Mouse (Mus musculus) heart, embryonic 14.5 days (tissue): ENCODE results near the gene Ccdc12. TPM values are rescaled to one million over a fixed set of nuclear protein-coding genes. Genes with fewer than 3 reads are reported as not detected.
A peak's percentile ranks its signal among the peaks of the same experiment; 100 is the strongest.

ENCODE experiments used
- ATAC-seq: fragments of 200-750 bp; cut with Nextera tagmentation; 2 replicates; pipeline ENCODE4 v1.8.0; 2017; ENCODE audit warnings: low read depth, moderate TSS enrichment; ENCODE audit not compliant: insufficient number of reproducible peaks, insufficient read depth, low FRiP score
- H3K27ac ChIP-seq, 2 experiments: fragments of 200-500 bp in 1 of 2; fragments of 300-500 bp in 1 of 2; sonication (generic) in 1 of 2; replicated peaks in 1 of 2; 2 replicates each; pipeline ENCODE4 v1.5.1; 2012 to 2014; ENCODE audit warnings: low read depth in 2 of 2, low read length in 2 of 2, control low read depth in 1 of 2, mild to moderate bottlenecking in 1 of 2, mixed read lengths in 1 of 2; ENCODE audit not compliant: control insufficient read depth in 1 of 2, insufficient read depth in 1 of 2
- H3K27me3 ChIP-seq: fragments of 300-500 bp; sonication (generic); 2 replicates; pipeline ENCODE4 v1.6.1; 2014; ENCODE audit warnings: mild to moderate bottlenecking, low read length, control low read depth; ENCODE audit not compliant: control insufficient read depth, insufficient read depth
- H3K36me3 ChIP-seq: fragments of 300-500 bp; sonication (generic); 2 replicates; pipeline ENCODE4 v1.6.1; 2014; ENCODE audit warnings: mild to moderate bottlenecking, control low read depth, low read length, mixed read lengths; ENCODE audit not compliant: control insufficient read depth, insufficient read depth
- H3K4me1 ChIP-seq, 2 experiments: fragments of 200-500 bp in 1 of 2; fragments of 300-500 bp in 1 of 2; sonication (generic) in 1 of 2; 2 replicates each; pipeline ENCODE4 v1.6.1; 2012 to 2014; ENCODE audit warnings: low read length in 2 of 2, control low read depth in 1 of 2, mixed read lengths in 1 of 2; ENCODE audit not compliant: control insufficient read depth in 2 of 2, insufficient read depth in 2 of 2
- H3K4me2 ChIP-seq: fragments of 300-500 bp; sonication (generic); 2 replicates; pipeline ENCODE4 v1.6.1; 2014; ENCODE audit warnings: mild to moderate bottlenecking, low read length
- H3K4me3 ChIP-seq, 2 experiments: fragments of 200-500 bp in 1 of 2; fragments of 300-500 bp in 1 of 2; sonication (generic) in 1 of 2; 2 replicates each; pipeline ENCODE4 v1.5.1; 2012 to 2014; ENCODE audit warnings: low read length in 2 of 2, mild to moderate bottlenecking in 2 of 2, control low read depth in 1 of 2, low read depth in 1 of 2, moderate library complexity in 1 of 2; ENCODE audit not compliant: control insufficient read depth in 1 of 2, insufficient read depth in 1 of 2
- H3K9ac ChIP-seq: fragments of 300-500 bp; sonication (generic); 2 replicates; pipeline ENCODE4 v1.6.1; 2014; ENCODE audit warnings: mild to moderate bottlenecking, low read length
- H3K9me3 ChIP-seq: fragments of 300-500 bp; sonication (generic); 2 replicates; pipeline ENCODE4 v1.6.1; 2016; ENCODE audit warnings: low read length, control low read depth; ENCODE audit not compliant: control insufficient read depth
- WGBS: fragments of 180-500 bp; shearing (Covaris S2); extraction: QIAGEN DNeasy Blood & Tissue Kit; methylation state at CpG from one replicate; pipeline ENCODE4 v1.1.7; 2014; 5-methylcytosine and 5-hydroxymethylcytosine counted together
- polyA plus RNA-seq: library from polyadenylated mRNA; unstranded; fragments of >200 nt; fragmentation: Nextera tagmentation; extraction: Ambion mirVana; gene quantifications from 2 replicates; pipeline ENCODE4 v1.2.1, GENCODE M21; 2014

Gene Ccdc12
- polyA plus RNA-seq, 1 experiment from 2014 or later, result 147 TPM

DNA sequence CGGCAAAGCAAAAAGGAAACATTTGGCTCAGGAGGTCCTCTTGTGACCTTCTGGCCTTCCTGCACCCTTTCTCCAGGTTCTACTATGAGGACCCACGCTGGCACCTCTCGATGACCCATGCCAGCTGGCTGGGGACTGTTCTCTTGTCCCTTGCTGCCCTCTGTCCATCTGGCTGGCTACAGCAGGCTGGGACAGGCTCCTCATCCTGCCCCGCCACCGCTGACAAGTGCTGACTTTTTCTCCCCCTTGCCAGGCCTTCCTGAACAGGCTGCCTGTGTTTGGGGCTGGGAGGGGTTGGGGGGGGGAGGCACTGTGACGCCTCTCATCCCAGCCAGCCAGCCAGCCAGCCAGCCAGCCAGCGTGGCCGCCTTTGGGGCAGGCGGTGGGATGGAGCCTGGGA lies 80.1 kb downstream of the Ccdc12 start:
- no peak overlapping the region for H3K4me3 ChIP-seq
- no peaks in the 10 kb centered on the region for H3K27me3 ChIP-seq
- peaks cover 18% of the 10 kb centered on the region for H3K36me3 ChIP-seq
- H3K9ac ChIP-seq, result no peak overlapping the region
- peaks cover 25 to 39% of the 10 kb centered on the region in 2 experiments for H3K4me1 ChIP-seq
- H3K9me3 ChIP-seq, result no peaks in the 10 kb centered on the region
- H3K4me2 ChIP-seq, result no peak overlapping the region
- 45% methylated on average over 7 of the region's 9 CpGs for WGBS
- no peak for ATAC-seq
- 0 out of 4 replicates have a peak overlapping the region, but pooled peaks of 1 of the 2 experiments have one; percentile 11 for H3K27ac ChIP-seq

- ATAC-seq, result no peak
- Histone ChIP-seq H3K27ac (no peak overlapping the region), H3K4me2 (no peak overlapping the region), H3K9ac (no peak overlapping the region), H3K4me3 (no peak overlapping the region), H3K36me3 (peaks cover 18% of the 10 kb centered on the region), H3K27me3 (no peaks in the 10 kb centered on the region), H3K4me1 (peaks cover 16 to 30% of the 10 kb centered on the region in 2 experiments), H3K9me3 (no peaks in the 10 kb centered on the region)
- 28% methylated on average over 1 of the region's 1 CpGs for WGBS
These were observed 81.8 kb downstream of the Ccdc12 start for GRCm38 (mm10) chr9:110738054-110738453.

DNA sequence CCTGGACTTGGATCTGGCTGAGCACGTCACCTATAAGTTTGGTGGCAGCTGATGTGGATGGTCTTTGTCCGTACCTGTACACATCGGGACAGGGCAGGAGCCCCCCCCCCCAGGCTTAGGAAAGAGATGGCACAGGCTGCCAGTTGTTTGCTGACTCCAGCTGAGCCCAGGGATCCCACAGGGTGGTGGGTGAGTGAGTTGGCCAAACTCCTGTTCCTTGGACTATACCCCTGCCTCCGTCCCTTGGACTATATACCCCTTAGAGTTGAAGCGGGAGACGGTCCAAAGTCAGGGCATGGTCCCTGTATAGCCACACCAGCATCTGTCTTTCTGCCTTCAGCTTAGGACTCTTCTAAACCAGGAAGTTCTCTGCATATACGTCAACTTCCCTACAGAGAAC lies 83.7 kb downstream of the Ccdc12 start:
- WGBS, result 95% methylated on average over 7 of the region's 7 CpGs
- H3K36me3 ChIP-seq, result peaks cover 18% of the 10 kb centered on the region
- H3K9ac ChIP-seq, result no peak overlapping the region
- H3K4me3 ChIP-seq, result no peak overlapping the region
- no peak overlapping the region for H3K27ac ChIP-seq
- H3K4me2 ChIP-seq, result no peak overlapping the region
- no peaks in the 10 kb centered on the region for H3K9me3 ChIP-seq
- no peak for ATAC-seq
- H3K27me3 ChIP-seq, result peaks cover 10% of the 10 kb centered on the region; the same call in 1 of the 2 replicates
- peaks cover 11 to 17% of the 10 kb centered on the region in 2 experiments for H3K4me1 ChIP-seq

DNA sequence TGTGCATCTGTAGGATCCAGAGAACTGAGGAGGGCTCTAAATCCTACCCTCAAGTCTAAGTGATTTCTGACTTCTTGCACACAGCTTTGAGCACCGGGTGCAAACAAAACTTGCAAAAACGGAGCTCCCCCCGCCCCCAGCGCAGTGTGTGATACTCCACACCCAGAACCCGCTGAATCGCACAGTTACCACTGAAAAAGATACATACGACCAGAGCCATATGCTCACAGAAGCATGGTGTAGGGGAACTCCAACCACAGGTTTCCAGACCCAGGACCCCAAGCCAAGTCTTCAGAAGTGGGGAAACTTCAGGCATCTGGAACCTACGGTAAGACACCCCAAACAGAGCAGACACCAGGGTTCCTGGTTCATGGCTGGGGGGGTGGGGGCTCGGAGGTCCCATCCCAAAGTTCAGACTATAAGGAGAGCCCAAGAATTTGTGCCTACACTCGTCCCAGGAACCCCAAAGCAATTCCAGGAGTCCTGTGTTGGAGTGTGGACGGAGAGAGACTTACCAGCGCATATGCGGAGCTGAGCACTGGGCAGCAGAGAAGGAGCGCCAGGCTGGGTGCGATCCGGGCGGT lies 85.5 kb downstream of the Ccdc12 start, which contains the start of gene Myl3:
TSS of gene Myl3 (plus strand) at position 151 of the 584 bp plus-strand sequence.
- no peak for ATAC-seq
- peaks cover 18% of the 10 kb centered on the region for H3K36me3 ChIP-seq
- H3K4me2 ChIP-seq, result peak within 1 kb of the TSS; percentile 88
- peaks cover 16 to 20% of the 10 kb centered on the region in 2 experiments for H3K4me1 ChIP-seq
- peak within 1 kb of the TSS; percentile 89 for H3K9ac ChIP-seq
- 6% methylated on average over 17 of the region's 17 CpGs for WGBS
- peak within 1 kb of the TSS; percentile 63 to 97 for H3K4me3 ChIP-seq
- no peaks in the 10 kb centered on the region for H3K9me3 ChIP-seq
- H3K27ac ChIP-seq, result peak within 1 kb of the TSS in 1 of 2 experiments; percentile 86; a peak in 2 of 4 replicates
- peaks cover 10% of the 10 kb centered on the region; the same call in 1 of the 2 replicates for H3K27me3 ChIP-seq

DNA sequence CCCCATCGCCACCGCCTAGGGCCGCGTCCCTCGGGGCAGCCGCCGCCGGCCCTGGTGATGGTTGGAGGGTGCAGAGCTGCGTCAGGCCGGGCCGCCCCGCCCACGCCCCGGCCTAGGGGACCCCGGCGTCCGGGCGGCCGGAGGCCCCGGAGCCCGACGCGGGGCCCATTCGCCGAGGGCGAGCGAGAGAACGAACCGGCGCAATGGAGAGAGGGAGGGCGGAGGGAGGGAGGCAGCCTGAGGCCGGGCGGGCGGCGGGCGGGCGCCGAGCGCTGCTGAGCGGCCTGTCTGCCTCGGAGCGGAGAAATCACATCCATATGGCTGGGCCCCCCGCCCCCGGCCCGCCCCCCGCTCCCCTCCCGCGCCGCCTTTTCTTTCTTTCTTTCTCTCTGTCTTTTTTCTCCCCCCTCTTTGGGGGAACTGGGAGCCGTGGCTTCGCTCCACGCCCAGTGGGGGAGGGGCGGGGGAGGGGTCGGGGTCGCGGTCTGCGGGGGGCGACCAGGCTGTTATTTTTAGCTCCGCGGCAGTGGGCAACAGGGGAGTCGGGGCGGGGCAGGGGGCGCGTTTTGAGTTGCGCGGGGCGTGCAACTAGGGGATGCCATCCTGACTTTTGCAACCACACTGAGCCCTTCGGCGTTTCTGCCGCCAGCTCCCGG lies 86.1 kb downstream of the Ccdc12 start:
- peak; percentile 72 for ATAC-seq
- Histone ChIP-seq H3K9me3 (no peaks in the 10 kb centered on the region), H3K27ac (peak overlapping the region; percentile 82 to 86), H3K27me3 (peaks cover 10% of the 10 kb centered on the region; the same call in 1 of the 2 replicates), H3K4me3 (peak overlapping the region; percentile 63 to 97), H3K4me1 (peaks cover 17% of the 10 kb centered on the region in 2 experiments), H3K36me3 (peaks cover 18% of the 10 kb centered on the region), H3K4me2 (peak overlapping the region; percentile 88), H3K9ac (peak overlapping the region; percentile 89)
- under 1% methylated on average over 42 of the region's 71 CpGs for WGBS

DNA sequence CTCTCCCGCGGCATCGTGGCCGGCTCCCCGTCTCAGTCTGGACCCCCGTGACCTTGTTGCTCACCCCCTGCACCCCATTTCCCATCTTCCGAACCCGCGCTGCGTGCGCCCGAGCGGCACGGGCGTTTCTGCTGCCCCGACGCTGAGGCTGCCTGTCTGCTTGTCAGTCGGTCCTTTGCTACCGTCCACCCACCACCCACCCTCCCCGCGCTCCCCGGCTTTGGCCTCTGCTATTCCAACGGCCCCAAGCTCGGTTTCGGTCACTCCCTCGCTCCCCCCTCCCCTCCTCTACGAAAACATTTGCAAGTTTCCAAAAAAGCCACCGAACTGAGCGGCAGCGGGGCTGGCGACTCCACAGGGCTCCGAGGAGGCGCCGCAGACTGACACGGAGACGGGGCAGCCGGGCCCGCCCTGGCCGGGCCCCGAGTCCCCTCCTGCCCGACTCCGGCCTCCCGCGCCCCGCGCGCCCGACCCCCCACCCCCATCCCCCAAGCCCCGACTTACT lies 86.7 kb downstream of the Ccdc12 start:
- WGBS, result under 1% methylated on average over 48 of the region's 49 CpGs
- Histone ChIP-seq H3K4me2 (peak overlapping the region; percentile 88), H3K27ac (peak overlapping the region; percentile 82 to 86), H3K4me1 (peaks cover 17 to 18% of the 10 kb centered on the region in 2 experiments), H3K27me3 (peaks cover 10% of the 10 kb centered on the region; the same call in 1 of the 2 replicates), H3K4me3 (peak overlapping the region; percentile 63 to 97), H3K9ac (peak overlapping the region; percentile 89), H3K9me3 (no peaks in the 10 kb centered on the region), H3K36me3 (peaks cover 18% of the 10 kb centered on the region)
- ATAC-seq, result no peak

DNA sequence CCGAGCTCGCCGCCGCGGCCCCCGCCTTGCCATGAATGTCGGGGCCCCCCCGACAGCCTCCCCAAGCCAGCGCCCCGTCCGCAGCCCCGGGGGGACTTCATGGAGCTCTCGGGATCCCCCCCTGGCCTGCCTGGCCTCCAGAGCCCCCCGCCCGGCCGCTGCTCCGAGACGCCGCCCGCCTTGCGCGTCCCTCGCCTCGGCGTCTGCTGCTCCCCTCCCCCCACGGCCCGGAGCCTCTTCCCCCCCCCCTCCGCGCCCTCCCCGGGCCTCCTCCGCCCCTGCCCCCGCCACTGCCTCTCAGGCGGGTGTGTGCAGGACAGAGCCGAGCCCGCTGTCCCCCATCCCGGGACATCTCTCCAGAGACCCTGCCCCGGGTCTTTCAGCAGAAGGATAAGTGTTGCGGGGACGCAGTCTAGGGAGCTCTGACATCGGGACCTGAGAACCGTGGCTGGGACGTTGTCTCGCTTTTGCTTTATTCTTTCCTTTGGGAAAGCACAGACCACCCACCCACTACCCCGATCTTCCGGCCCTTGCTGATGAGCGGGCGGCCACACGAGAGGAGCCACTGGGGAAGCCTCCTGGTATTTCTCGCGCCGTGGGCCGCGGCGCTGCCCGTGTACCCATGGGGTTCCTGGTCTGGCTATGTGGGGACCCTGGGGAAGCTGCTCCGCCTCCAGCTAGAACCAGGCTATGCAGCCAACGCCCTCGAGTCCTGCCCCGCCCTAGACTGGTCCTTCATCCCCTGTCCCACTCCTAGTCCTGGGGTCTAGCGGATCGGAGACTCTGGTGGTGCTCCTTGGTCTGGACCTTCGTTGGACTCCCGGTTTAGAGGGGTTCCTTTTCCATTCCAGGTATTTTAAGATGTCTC lies 87.4 kb downstream of the Ccdc12 start:
- Histone ChIP-seq H3K27ac (peak overlapping the region in 1 of 2 experiments; percentile 86; a peak in 2 of 4 replicates), H3K9ac (peak overlapping the region; percentile 89), H3K27me3 (peaks cover 10% of the 10 kb centered on the region; the same call in 1 of the 2 replicates), H3K4me1 (peaks cover 17 to 23% of the 10 kb centered on the region in 2 experiments), H3K4me2 (peak overlapping the region; percentile 88), H3K36me3 (peaks cover 13% of the 10 kb centered on the region), H3K4me3 (peak overlapping the region; percentile 63 to 97), H3K9me3 (no peaks in the 10 kb centered on the region)
- peak; percentile 37; the same call in 1 of the 2 replicates for ATAC-seq
- WGBS, result 4% methylated on average over 54 of the region's 63 CpGs
